Mouse (Mus musculus) gastrocnemius, postnatal 10 days (tissue): ENCODE data around the gene Nfia. TPM values are rescaled to one million over a fixed set of nuclear protein-coding genes. Genes with fewer than 3 reads are reported as not detected.

Experiments used
- DNase-seq: peaks from one replicate; pipeline ENCODE4 v3.0.0; 2021; ENCODE audit warnings: mixed read lengths
- total RNA-seq, 2 experiments: library from RNA; stranded (reverse); gene quantifications; 2 replicates each; pipeline ENCODE4 v1.2.3; 2021

Nfia gene
- total RNA-seq, 2 experiments from 2014 or later = 111 to 124 TPM

- no peak for DNase-seq
These were observed 67.0 kb downstream of the Nfia start for GRCm38 (mm10) chr4:97839406-97840101.

- DNase-seq = no peak
These were observed 67.9 kb downstream of the Nfia start for GRCm38 (mm10) chr4:97840227-97841062.

GRCm38 (mm10) chr4:97841063-97841595 is 68.6 kb downstream of the Nfia start:
- no peak for DNase-seq

- DNase-seq = no peak
These were observed 69.2 kb downstream of the Nfia start for GRCm38 (mm10) chr4:97841745-97842144.

- no peak for DNase-seq
These were observed 71.6 kb downstream of the Nfia start for GRCm38 (mm10) chr4:97843981-97844690.

- DNase-seq = no peak
These were observed 72.4 kb downstream of the Nfia start for GRCm38 (mm10) chr4:97844899-97845298.

GRCm38 (mm10) chr4:97847653-97848052 is 75.1 kb downstream of the Nfia start:
- DNase-seq = no peak

- DNase-seq = no peak
These were observed 78.5 kb downstream of the Nfia start for GRCm38 (mm10) chr4:97850991-97851390.

- DNase-seq = no peak
These were observed 79.2 kb downstream of the Nfia start for GRCm38 (mm10) chr4:97851698-97852097.

- no peak for DNase-seq
These were observed 80.1 kb downstream of the Nfia start for GRCm38 (mm10) chr4:97852626-97853025.

- no peak for DNase-seq
These were observed 82.2 kb downstream of the Nfia start for GRCm38 (mm10) chr4:97854779-97855178.

GRCm38 (mm10) chr4:97855712-97856420 is 83.3 kb downstream of the Nfia start:
- no peak for DNase-seq

GRCm38 (mm10) chr4:97857549-97857948 is 85.0 kb downstream of the Nfia start:
- no peak for DNase-seq

- DNase-seq = peak; percentile 40
These were observed 86.9 kb downstream of the Nfia start for GRCm38 (mm10) chr4:97859431-97859830.

- DNase-seq = no peak
These were observed 87.8 kb downstream of the Nfia start for GRCm38 (mm10) chr4:97860376-97860775.

- DNase-seq = no peak
These were observed 88.3 kb downstream of the Nfia start for GRCm38 (mm10) chr4:97860791-97861344.

- no peak for DNase-seq
These were observed 89.8 kb downstream of the Nfia start for GRCm38 (mm10) chr4:97862379-97862778.

- no peak for DNase-seq
These were observed 91.7 kb downstream of the Nfia start for GRCm38 (mm10) chr4:97864276-97864675.

- no peak for DNase-seq
These were observed 92.9 kb downstream of the Nfia start for GRCm38 (mm10) chr4:97865410-97865953.

- DNase-seq = no peak
These were observed 93.9 kb downstream of the Nfia start for GRCm38 (mm10) chr4:97866463-97866862.

- no peak for DNase-seq
These were observed 95.9 kb downstream of the Nfia start for GRCm38 (mm10) chr4:97868307-97868937.
